Mouse (Mus musculus): ENCODE measurements around the gene Clca2. TPM values are rescaled to one million over a fixed set of nuclear protein-coding genes. Genes with fewer than 3 reads are reported as not detected.
"Not testable (repeated sequence)": the region's sequence is repeated elsewhere in the genome, so short reads cannot be mapped to it uniquely, and the experiment has no call there.

Clca2 gene
- total RNA-seq, 2 experiments from 2014 or later = 0.48 TPM; not detected in 1

DNA sequence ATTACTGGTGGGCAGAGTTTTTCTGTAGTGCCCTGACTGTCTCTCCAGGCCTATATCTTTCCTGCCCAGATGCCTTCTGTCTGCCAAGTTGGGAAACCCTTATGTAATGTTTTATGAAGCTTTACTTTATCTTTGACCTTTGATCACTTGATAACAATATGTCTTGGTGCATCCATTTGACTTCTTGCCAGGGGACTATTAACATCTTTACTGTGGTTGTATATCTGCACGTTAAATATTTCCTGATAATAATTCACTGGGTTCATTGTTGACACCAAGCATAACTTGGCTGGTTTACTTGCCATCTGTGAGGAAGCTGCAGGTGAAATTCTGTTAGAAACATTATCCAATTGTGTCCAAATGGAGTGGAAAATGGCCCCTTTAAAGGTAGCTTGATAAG is 16.2 kb downstream of the Clca2 start:
- no peak for DNase-seq

DNA sequence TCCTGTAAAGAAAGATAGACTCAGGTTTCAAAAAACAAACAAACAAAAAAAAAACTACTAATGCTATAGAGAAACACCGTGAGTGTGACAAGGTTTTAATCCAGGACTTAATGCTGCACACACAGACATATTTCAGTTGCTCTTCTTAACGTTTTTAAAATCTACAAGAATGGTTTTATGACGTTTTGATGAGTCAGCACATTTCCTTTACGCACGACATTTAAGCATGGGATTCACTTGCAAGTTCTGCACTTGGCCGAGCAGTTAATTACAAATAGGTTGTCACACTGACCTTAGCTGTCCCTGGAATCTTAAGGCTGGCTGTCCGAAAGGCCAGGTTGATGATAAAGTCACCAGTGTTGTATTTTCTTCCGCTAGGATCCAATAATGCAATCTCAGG is 18.3 kb downstream of the Clca2 start:
- DNase-seq = no peak

DNA sequence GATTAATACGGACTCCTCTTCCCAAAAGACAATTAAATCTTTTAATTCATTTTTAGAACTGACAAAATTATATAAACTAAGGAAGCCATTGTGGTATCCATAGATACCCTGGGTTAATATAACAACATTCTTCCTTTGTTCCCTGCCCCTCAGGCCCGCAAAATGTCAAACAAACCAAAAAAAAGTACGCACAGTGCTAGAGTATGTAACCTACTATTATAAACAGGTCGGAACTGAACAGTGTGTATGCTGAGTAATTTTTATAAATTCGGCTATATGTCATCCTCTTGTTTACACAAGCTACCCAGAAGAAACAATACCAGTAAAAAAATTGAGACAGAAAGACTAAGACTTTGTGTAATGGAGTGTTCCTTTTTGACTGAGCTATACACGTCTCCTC is 20.8 kb downstream of the Clca2 start:
- no peak for DNase-seq

DNA sequence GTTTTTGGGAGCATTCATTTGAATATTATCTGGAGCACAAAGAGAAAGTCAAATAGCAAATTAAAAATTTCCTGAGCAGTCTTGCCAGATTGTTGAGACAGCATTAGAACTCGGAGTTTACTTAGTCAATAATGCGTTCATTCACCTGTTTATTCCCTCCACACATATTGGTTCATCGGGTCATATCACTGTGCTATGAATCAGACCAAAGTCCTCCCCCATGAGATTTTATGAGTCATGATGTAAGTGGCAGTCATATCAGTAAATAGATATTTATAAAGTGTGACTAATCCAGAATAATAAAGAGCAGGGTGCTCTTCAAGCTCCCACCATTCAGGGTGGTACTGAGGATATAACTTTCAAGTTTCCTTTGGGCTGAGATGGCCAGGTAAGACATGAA is 26.9 kb downstream of the Clca2 start:
- no peak for DNase-seq

DNA sequence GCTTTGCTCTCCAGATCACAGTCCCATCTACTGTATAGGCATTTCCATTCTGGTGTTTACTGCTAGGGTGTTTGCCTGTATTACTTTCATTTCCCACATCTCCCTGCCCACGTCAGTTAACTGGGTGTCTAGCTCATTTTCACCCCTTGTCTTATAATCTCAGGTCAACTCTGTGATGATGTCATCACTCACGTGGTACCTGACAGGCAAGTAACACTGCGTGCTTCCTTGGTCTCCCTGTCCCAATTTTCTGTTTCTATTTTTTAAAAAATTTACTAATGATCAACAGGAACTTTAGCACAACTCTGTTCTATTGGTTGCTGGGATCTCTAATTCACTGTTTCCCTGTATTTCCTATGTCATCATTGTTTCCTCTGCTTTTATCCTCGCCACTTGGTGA is 30.3 kb downstream of the Clca2 start:
- DNase-seq = no peak

DNA sequence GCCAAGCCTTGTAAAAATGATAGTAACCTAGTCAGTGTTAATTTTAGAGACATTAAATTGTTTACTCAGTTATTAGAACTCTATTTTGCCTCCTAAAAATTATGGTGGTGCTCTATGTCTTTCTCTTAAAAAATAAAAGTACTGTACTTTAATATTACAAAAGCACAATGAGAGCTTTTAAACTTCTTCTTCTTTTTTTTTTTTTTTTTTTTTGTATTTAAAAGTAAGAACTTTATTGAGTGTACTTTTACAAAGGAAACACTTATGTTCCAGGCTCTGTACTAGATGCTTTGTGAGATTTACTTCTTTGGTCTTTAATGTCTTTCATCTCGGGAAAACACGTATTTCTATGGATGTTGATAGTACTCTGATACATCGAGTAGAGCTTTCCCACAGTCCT is 44.1 kb downstream of the Clca2 start:
- DNase-seq = not testable (repeated sequence)

DNA sequence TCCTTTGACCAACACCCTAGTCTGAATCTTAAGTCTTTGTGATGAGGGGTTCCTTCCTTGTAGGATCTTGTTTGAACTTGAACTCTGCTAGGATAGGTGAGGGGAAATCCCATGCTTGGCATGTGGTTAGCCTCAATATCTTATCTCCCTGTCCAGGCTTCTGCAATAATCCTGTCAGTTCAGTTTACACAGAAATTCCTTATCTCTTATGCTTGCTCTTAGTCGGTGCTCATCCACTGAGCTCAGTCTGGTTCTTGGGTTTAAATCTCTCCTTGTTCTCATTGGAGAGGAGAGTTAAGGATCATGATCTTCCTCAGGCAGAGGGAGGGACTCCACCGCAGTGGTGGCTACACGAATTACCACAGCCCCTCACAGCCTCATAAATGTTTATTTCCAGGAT is 49.4 kb downstream of the Clca2 start:
- DNase-seq = no peak

DNA sequence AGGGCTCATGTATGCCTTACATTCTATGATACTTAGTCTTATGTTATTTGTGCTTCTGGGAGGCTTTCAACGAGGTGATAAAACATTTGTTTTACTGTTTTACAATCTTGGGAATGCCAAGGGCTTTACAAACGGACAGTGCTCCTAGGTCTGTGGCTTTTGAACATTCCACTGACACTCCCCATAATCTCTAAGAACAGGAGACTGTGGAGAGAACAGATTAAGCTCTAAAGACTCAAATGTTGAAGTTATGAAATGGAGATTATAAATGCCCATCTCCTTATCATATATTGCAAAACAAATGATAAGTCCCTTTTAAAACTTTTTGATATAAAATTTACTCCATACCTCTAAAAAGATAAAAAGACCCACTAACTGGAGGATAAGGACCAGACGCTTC is 60.4 kb downstream of the Clca2 start:
- no peak for DNase-seq

DNA sequence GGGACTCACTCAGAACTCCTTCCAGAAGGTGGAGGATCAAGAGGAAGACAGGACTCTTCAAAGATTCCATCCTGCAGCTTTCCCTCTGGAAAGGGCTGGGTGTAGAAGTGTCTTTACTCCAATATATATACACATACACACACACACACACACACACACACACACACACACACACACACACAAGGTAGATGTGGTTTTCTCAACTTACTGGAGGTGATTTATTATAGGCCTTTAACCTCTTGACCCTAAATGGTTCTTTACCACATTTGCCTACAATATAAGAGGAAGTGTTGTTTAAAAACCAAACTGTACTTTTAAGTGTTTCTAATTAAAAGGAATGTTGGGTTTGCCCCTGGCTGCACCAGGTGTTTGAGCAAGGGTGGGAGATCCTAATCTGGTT is 66.6 kb downstream of the Clca2 start, which contains the start of gene Clca1:
Gene Clca1 (minus strand): TSS at position 101 of the 400 bp plus-strand sequence.
- DNase-seq = no peak

DNA sequence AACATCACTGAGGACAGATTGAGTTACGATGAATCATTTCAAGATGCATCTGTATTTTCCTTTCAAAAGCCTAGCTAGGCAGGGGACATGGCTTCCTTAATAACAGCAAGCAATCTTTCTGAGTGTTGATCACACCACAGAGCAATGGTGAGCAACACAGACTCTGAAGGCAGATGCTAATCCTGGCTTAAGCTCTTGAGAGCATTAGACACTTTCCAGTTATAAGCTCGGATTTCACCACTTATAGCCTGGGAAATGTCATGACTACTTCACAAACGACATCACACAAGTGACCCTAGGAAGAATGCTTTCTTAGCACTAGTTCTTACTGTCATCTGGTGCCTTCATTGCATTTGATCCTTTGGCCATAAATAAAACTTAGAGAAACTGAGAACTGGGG is 71.2 kb downstream of the Clca2 start:
- no peak for DNase-seq

DNA sequence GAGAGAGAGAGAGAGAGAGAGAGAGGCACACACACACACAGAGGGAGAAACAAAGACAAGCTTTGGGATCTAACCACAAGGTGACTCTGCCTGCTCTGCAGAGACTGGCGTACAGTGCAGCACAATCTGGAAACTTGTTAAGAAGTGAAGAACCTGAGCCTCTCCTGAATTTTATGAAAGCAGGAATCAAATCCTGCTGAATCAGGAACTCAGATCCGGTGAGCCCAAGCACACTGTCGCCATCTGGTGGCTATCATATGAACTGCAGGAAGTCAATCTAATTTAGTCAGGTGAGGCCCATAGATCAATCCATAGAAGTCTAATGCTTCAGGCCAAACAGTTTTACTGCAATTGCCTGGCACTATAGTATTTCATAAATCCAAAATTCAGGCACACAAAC is 72.5 kb downstream of the Clca2 start:
- DNase-seq = peak; percentile 63

Other genes starting within 250 kb of the Clca2 start
- gene Clca4b, start 166.9 kb downstream of the Clca2 start, total RNA-seq (2021) = not detected
- gene Clca4a, start 124.4 kb downstream of the Clca2 start, total RNA-seq (2021) = not detected
- gene Clca1, start 66.7 kb downstream of the Clca2 start, total RNA-seq (2021) = not detected
- 10 to 100 TPM; 13.8 to 18.9 TPM for gene Odf2l, start 19.1 kb upstream of the Clca2 start, total RNA-seq (2021)
- gene Col24a1, start 193.0 kb upstream of the Clca2 start, total RNA-seq (2021) = 1 to 10 TPM; 3.1 to 4.6 TPM

All from heart, postnatal 4 days (tissue).